Comparison of ENCODE assay signal across 22 mouse cellular contexts in genomic region chr1:149911050-149911449, GRCm38 (mm10). TPM values are rescaled to one million over a fixed set of nuclear protein-coding genes. Genes with fewer than 3 reads are reported as not detected.
A peak's percentile ranks its signal among the peaks of the same experiment; 100 is the strongest.
DNase-seq lines count a peak whose midpoint lies in the region; ATAC-seq and TF ChIP-seq lines count a peak whose summit lies in the region.
"Had no signal": no experiment of that assay in that cellular context is flagged by ENCODE, and none has a peak within 500 bp of the region (broad histone marks: within the 10 kb centered on the region; RNA-seq: fewer than 3 reads in every experiment).

No protein-coding gene starts in this region.

- DNase-seq in heart, adult 11 months = peak; percentile 92
- no peak for DNase-seq in heart, postnatal 36 days
- DNase-seq in lung, postnatal 0 days (ENCODE audit: low spot score) = peak; percentile 23
- no peak for DNase-seq in lung, adult 2 months
- DNase-seq: adrenal gland, postnatal 10 days; cerebellum, adult 8-10 months; embryo, embryonic 11 days had no signal

- TF ChIP-seq EP300 in lung, postnatal 0 days (IDR thresholded peaks at IDR 0.05) = no peak

- intact Hi-C loops in heart, postnatal 36 days (cut with DNase I) = no loop called here

- no peaks in the 10 kb centered on the region for H3K36me3 ChIP-seq in lung, postnatal 0 days (ENCODE audit: insufficient read depth, low read length)
- H3K36me3 ChIP-seq: embryonic facial prominence, embryonic 15.5 days; forebrain, embryonic 10.5 days; limb, embryonic 12.5 days; midbrain, embryonic 13.5 days; neural tube, embryonic 15.5 days had no signal

- 57% methylated on average over 4 of the region's 4 CpGs for WGBS in lung, postnatal 0 days
- WGBS in lung, adult 2 months = 56% methylated on average over 4 of the region's 4 CpGs

- H3K27me3 ChIP-seq in lung, postnatal 0 days (replicated peaks; ENCODE audit: insufficient read depth, low read length) = no peaks in the 10 kb centered on the region
- H3K27me3 ChIP-seq: CH12.LX; embryonic facial prominence, embryonic 15.5 days; limb, embryonic 12.5 days; midbrain, embryonic 13.5 days; neural tube, embryonic 15.5 days had no signal

- no peak overlapping the region for H3K27ac ChIP-seq in lung, postnatal 0 days (ENCODE audit: low read length)
- H3K27ac ChIP-seq: embryonic facial prominence, embryonic 15.5 days; forebrain, embryonic 10.5 days; heart, adult 2 months; hindbrain, embryonic 14.5 days; kidney, postnatal 0 days; limb, embryonic 12.5 days; midbrain, embryonic 13.5 days; neural tube, embryonic 15.5 days had no signal

- H3K9me3 ChIP-seq in lung, postnatal 0 days (ENCODE audit: low read length) = no peaks in the 10 kb centered on the region
- H3K9me3 ChIP-seq: embryonic facial prominence, embryonic 15.5 days; forebrain, embryonic 10.5 days; limb, embryonic 12.5 days; midbrain, embryonic 13.5 days; neural tube, embryonic 15.5 days had no signal

- no peak for TF ChIP-seq CTCF in lung, postnatal 0 days (IDR thresholded peaks at IDR 0.05)
- no peak for TF ChIP-seq CTCF in lung, adult 2 months (IDR thresholded peaks at IDR 0.05; ENCODE audit: insufficient read depth, low read length)

- no peak overlapping the region for H3K9ac ChIP-seq in lung, postnatal 0 days (replicated peaks; ENCODE audit: low read depth)
- H3K9ac ChIP-seq: embryonic facial prominence, embryonic 15.5 days; hindbrain, embryonic 14.5 days; limb, embryonic 12.5 days; midbrain, embryonic 13.5 days; neural tube, embryonic 15.5 days had no signal

- ATAC-seq in lung, postnatal 0 days = no peak; the same call in 1 of the 2 replicates
- peak; percentile 98 to 100 for ATAC-seq in hematopoietic stem cell, adult 5-6 weeks (replicated peaks in 1 of 2; ENCODE audit: insufficient read depth in 1 of 2, low FRiP score in 2 of 2, low TSS enrichment in 1 of 2, low read depth in 1 of 2, poor library complexity in 2 of 2, severe bottlenecking in 2 of 2)
- ATAC-seq in neutrophil, adult 5-6 weeks (ENCODE audit: extremely low read depth, insufficient number of reproducible peaks, low FRiP score, poor library complexity, severe bottlenecking) = peak; percentile 99
- ATAC-seq in frontal cortex, adult (ENCODE audit: low TSS enrichment) = no peak
- ATAC-seq in CD4-positive, CD25-positive, alpha-beta regulatory T cell, adult 4 months = no peak
- ATAC-seq: intestine, embryonic 16.5 days; midbrain, embryonic 13.5 days had no signal

- no peak overlapping the region for H3K4me2 ChIP-seq in lung, postnatal 0 days (replicated peaks; ENCODE audit: low read depth, low read length)
- H3K4me2 ChIP-seq: embryonic facial prominence, embryonic 15.5 days; hindbrain, embryonic 14.5 days; limb, embryonic 12.5 days; midbrain, embryonic 13.5 days; neural tube, embryonic 15.5 days had no signal

- no peaks in the 10 kb centered on the region for H3K4me1 ChIP-seq in lung, postnatal 0 days (ENCODE audit: insufficient read depth, low read depth, low read length)
- no peaks in the 10 kb centered on the region for H3K4me1 ChIP-seq in lung, adult 2 months (ENCODE audit: control insufficient read depth, insufficient read depth, low read length)
- H3K4me1 ChIP-seq: embryonic facial prominence, embryonic 15.5 days; forebrain, embryonic 10.5 days; limb, embryonic 12.5 days; midbrain, embryonic 13.5 days; neural tube, embryonic 15.5 days had no signal

- TF ChIP-seq POLR2A in lung, adult 2 months (IDR thresholded peaks at IDR 0.05; ENCODE audit: borderline replicate concordance, extremely low read depth, low read depth, low read length) = no peak

- no peak overlapping the region for H3K4me3 ChIP-seq in lung, postnatal 0 days (ENCODE audit: low read depth, low read length)
- H3K4me3 ChIP-seq in lung, adult 2 months (replicated peaks; ENCODE audit: extremely low read depth, low read depth, low read length) = no peak overlapping the region
- H3K4me3 ChIP-seq: embryonic facial prominence, embryonic 15.5 days; forebrain, embryonic 10.5 days; heart, adult 2 months; limb, embryonic 12.5 days; midbrain, embryonic 13.5 days; myocyte; neural tube, embryonic 15.5 days had no signal

RNA-seq across cellular contexts. Expression of gene Pla2g4a, which starts 50.0 kb away (rescaled TPM):
- total RNA-seq in heart, postnatal 36 days (2021) = 1 to 10 TPM; 2.5 to 3.6 TPM
- 12.9 and 13.5 TPM in 2 replicates for polyA plus RNA-seq in lung, postnatal 0 days (2015; fragmentation: Nextera tagmentation; extraction: Ambion mirVana)
- 1.8 and 2.9 TPM in 2 replicates for polyA plus RNA-seq in lung, adult 2 months (2012; rRNA removed)
- 77.1 and 193 TPM in 2 replicates for total RNA-seq in hematopoietic stem cell, adult 5-6 weeks (2017)
- total RNA-seq in neutrophil, adult 5-6 weeks (2017) = 6.2 and 12.4 TPM in 2 replicates
- not detected for polyA plus RNA-seq in CD4-positive, CD25-positive, alpha-beta regulatory T cell, adult 4 months (2017; shearing (Covaris generic))

Comparison
In these comparisons a context has a peak if more than half of its experiments do, and no peak if none do; other contexts are left out.
1. DNase-seq: peak in heart, adult 11 months (single experiment) and lung, postnatal 0 days (single experiment); none in heart, postnatal 36 days (0 of 2) and lung, adult 2 months (single experiment).
2. ATAC-seq: peak in hematopoietic stem cell, adult 5-6 weeks (2 of 2) and neutrophil, adult 5-6 weeks (single experiment); none in lung, postnatal 0 days (single experiment), frontal cortex, adult (single experiment) and CD4-positive, CD25-positive, alpha-beta regulatory T cell, adult 4 months (single experiment).